In the genomic region with DNA sequence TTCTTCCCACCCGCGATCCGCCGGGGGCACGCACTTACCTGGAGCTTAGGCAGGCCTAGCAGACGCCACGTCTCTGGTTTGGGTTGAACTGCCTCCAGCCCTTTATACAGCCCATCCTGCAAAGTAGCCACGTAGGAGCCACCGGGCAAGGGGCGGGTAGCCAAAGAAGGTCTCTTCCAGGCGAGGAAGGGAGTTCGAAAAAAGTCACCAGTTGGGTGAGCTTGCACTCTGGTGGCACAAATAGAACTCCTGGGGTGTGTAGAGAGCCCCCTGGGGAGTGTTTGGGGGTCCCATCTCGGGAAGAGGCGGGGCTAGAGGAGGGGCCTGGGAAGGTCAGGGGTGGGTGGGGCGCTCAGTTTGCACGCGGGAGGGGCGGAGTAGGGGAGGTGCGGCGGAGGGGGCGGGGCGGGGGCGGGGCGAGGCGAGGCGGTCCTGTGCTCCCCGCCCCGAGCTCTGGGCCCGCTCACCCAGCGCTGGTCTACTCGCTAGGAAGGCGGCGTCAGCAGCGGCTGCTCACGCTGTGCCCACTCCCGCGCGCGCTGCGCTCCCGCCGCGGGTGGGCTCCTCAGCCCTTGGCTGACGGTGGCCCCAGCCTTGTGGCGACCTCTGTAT, we compare ENCODE assay signal across 8 mouse cellular contexts. TPM values are rescaled to one million over a fixed set of nuclear protein-coding genes. Genes with fewer than 3 reads are reported as not detected.
DNase-seq lines count a peak whose midpoint lies in the region; ATAC-seq and TF ChIP-seq lines count a peak whose summit lies in the region.

Gene Sema5a (plus strand): TSS at position 467 of the 612 bp plus-strand sequence.

- H3K4me1 ChIP-seq in intestine, postnatal 0 days (replicated peaks; ENCODE audit: control insufficient read depth, insufficient read depth, low read length): 0 out of 2 replicates have a peak, but pooled peaks cover 3% of the 10 kb centered on the region
- peaks cover 14% of the 10 kb centered on the region for H3K4me1 ChIP-seq in limb, embryonic 11.5 days (ENCODE audit: control insufficient read depth, insufficient read depth, low read length)
- H3K4me1 ChIP-seq in midbrain, embryonic 13.5 days (replicated peaks): peaks cover 18% of the 10 kb centered on the region

- peak; percentile 73 for ATAC-seq in granulocyte monocyte progenitor cell, adult 5-6 weeks (replicated peaks; ENCODE audit: poor library complexity, severe bottlenecking)
- ATAC-seq in intestine, postnatal 0 days: peak; percentile 94
- ATAC-seq in limb, embryonic 11.5 days (ENCODE audit: insufficient number of reproducible peaks, low FRiP score, low TSS enrichment, low read depth): peak; percentile 91
- ATAC-seq in midbrain, embryonic 13.5 days: peak; percentile 92

- H3K4me3 ChIP-seq in intestine, postnatal 0 days (ENCODE audit: low read depth, low read length): peak within 1 kb of the TSS; percentile 59
- peak within 1 kb of the TSS; percentile 70 for H3K4me3 ChIP-seq in limb, embryonic 11.5 days (ENCODE audit: low read depth, low read length)
- peak within 1 kb of the TSS; percentile 55 for H3K4me3 ChIP-seq in midbrain, embryonic 13.5 days (replicated peaks)

- WGBS in intestine, postnatal 0 days: 0% methylated on average over 25 of the region's 45 CpGs
- 0% methylated on average over 43 of the region's 45 CpGs for WGBS in limb, embryonic 11.5 days
- under 1% methylated on average over 23 of the region's 45 CpGs for WGBS in midbrain, embryonic 13.5 days

- H3K27me3 ChIP-seq in intestine, postnatal 0 days (replicated peaks; ENCODE audit: control insufficient read depth, insufficient read depth, low read length): no peaks in the 10 kb centered on the region
- no peaks in the 10 kb centered on the region for H3K27me3 ChIP-seq in limb, embryonic 11.5 days (ENCODE audit: control insufficient read depth, insufficient read depth, low read length)
- H3K27me3 ChIP-seq in midbrain, embryonic 13.5 days: peaks cover 16% of the 10 kb centered on the region

- DNase-seq in spleen, adult 18-20 months: peak; percentile 37 to 53
- no peak for DNase-seq in spleen, adult 12 weeks (ENCODE audit: low spot score)
- peak; percentile 92 for DNase-seq in embryo, embryonic 11 days
- DNase-seq in limb, embryonic 11.5 days (ENCODE audit: low spot score): peak; percentile 87
- peak; percentile 28 to 66 for DNase-seq in spleen, postnatal 4 days (ENCODE audit: low spot score in 2 of 2)

- no peaks in the 10 kb centered on the region for H3K36me3 ChIP-seq in intestine, postnatal 0 days (ENCODE audit: control insufficient read depth, insufficient read depth)
- peaks cover 3% of the 10 kb centered on the region; the same call in 1 of the 2 replicates for H3K36me3 ChIP-seq in limb, embryonic 11.5 days (ENCODE audit: control insufficient read depth, insufficient read depth, low read length)
- no peaks in the 10 kb centered on the region for H3K36me3 ChIP-seq in midbrain, embryonic 13.5 days

- no peak for TF ChIP-seq CTCF in intestine, postnatal 0 days (IDR thresholded peaks at IDR 0.05; ENCODE audit: low read depth)

- peak within 1 kb of the TSS; percentile 95 for H3K4me2 ChIP-seq in intestine, postnatal 0 days (replicated peaks; ENCODE audit: low read depth)
- peak within 1 kb of the TSS; percentile 95 for H3K4me2 ChIP-seq in limb, embryonic 11.5 days (ENCODE audit: low read depth, severe bottlenecking)
- H3K4me2 ChIP-seq in midbrain, embryonic 13.5 days (replicated peaks): peak within 1 kb of the TSS; percentile 94

- no peaks in the 10 kb centered on the region for H3K9me3 ChIP-seq in intestine, postnatal 0 days (ENCODE audit: control insufficient read depth)
- H3K9me3 ChIP-seq in limb, embryonic 11.5 days (ENCODE audit: control insufficient read depth, low read length): no peaks in the 10 kb centered on the region
- no peaks in the 10 kb centered on the region for H3K9me3 ChIP-seq in midbrain, embryonic 13.5 days

- peak within 1 kb of the TSS; percentile 75 for H3K27ac ChIP-seq in intestine, postnatal 0 days (ENCODE audit: low read depth, low read length)
- H3K27ac ChIP-seq in limb, embryonic 11.5 days (replicated peaks; ENCODE audit: low read depth, low read length): peak within 1 kb of the TSS; percentile 65; the same call in 1 of the 2 replicates
- H3K27ac ChIP-seq in midbrain, embryonic 13.5 days: no peak within 1 kb of the TSS

- peak within 1 kb of the TSS; percentile 65 for H3K9ac ChIP-seq in intestine, postnatal 0 days (ENCODE audit: low read depth, low read length)
- peak within 1 kb of the TSS; percentile 80 for H3K9ac ChIP-seq in limb, embryonic 11.5 days (ENCODE audit: low read length)
- peak within 1 kb of the TSS; percentile 60 for H3K9ac ChIP-seq in midbrain, embryonic 13.5 days (replicated peaks)

RNA-seq across cellular contexts. Expression of gene Sema5a, which starts in this region (rescaled TPM):
- total RNA-seq in granulocyte monocyte progenitor cell, adult 5-6 weeks (2014; fragmentation: Nextera tagmentation): not detected in 2 replicates
- not detected in 2 replicates for total RNA-seq in granulocyte monocyte progenitor cell, adult 5-6 weeks (2017)
- 4.9 and 5.1 TPM in 2 replicates for polyA plus RNA-seq in intestine, postnatal 0 days (2015; fragmentation: Nextera tagmentation; extraction: Ambion mirVana)
- polyA plus RNA-seq in limb, embryonic 11.5 days (2014; fragmentation: Nextera tagmentation; extraction: Ambion mirVana): 21.4 and 24.2 TPM in 2 replicates
- polyA plus RNA-seq in midbrain, embryonic 13.5 days (2015; fragmentation: Nextera tagmentation; extraction: Ambion mirVana): 5.4 and 8.9 TPM in 2 replicates

Comparison
In these comparisons a context has a peak if more than half of its experiments do, and no peak if none do; other contexts are left out.
1. Peak in ATAC-seq in granulocyte monocyte progenitor cell, adult 5-6 weeks; RNA of the gene not detected or under 1 TPM.